Mouse (Mus musculus): ENCODE results near the gene Lsm7.

The Lsm7 gene

DNA sequence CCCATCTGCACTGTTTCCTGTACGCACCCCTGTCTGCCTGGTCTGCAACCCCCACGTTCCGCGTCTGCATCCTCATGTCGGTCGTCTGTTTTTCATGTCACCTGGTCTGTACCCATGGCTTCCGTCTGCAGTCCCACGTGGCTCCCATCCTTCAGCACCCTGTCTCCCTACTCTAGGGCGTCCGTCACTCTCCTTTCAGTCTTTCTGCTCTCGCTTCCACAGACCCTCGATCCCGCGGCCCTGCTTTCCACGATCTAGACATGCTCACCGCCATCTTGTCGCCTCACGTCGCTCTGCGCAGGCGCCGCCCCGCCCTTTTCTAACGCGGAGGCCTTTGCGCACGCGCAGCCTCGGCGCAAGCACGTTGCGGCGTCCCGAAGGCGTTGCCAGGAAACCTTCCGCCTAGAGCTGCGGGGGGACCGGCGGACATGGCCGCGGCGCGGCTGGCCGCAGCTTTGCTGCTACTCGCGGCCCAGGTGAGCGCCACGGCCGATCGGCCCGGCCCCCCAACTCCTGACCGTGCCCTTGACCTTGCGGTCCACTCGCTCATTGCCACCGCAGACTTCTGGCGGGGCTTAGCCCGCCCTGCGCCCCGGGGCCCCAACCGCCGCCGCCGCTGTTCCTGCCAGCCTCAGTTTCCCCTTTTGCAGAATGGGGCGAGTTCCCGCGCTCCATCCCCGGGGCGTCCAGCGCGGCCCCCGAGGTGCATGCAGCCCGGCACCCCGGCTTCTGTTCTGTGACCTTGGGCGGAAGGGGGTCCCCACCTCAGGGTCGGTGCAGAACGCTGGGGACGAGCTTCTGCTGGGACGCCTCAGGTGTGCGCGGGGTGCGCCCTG, at the start of gene Lsm7, which contains the start of gene Sppl2b:
TSS of gene Lsm7 (minus strand) at position 297 of the 836 bp plus-strand sequence.
TSS of gene Sppl2b (plus strand) at position 363 of the 836 bp plus-strand sequence.
- DNase-seq (ENCODE audit: low spot score in 2 of 2), result peak; percentile 98

DNA sequence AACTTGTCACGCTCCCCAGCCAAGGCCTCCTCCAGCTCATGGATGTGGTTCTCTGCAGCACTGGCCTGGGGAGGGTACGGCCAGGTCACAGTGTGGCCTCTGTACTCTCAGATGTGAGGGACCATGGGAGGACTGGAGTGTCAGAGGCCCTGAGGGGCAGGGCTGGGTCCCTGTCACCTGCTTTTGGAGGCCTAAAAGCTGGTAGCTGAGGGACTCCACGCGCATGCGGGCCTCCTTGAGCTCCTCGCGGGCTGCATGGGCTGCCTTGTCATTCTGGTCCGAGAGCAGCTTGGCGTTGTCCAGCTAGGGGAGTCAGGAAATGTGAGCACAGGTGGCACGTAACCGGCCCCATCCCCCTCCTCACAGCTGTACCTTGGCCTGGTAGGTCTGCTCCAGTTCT, 49.7 kb upstream of the Lsm7 start:
- peak in 1 of 2 experiments; percentile 15 for DNase-seq (ENCODE audit: low spot score in 2 of 2)

DNA sequence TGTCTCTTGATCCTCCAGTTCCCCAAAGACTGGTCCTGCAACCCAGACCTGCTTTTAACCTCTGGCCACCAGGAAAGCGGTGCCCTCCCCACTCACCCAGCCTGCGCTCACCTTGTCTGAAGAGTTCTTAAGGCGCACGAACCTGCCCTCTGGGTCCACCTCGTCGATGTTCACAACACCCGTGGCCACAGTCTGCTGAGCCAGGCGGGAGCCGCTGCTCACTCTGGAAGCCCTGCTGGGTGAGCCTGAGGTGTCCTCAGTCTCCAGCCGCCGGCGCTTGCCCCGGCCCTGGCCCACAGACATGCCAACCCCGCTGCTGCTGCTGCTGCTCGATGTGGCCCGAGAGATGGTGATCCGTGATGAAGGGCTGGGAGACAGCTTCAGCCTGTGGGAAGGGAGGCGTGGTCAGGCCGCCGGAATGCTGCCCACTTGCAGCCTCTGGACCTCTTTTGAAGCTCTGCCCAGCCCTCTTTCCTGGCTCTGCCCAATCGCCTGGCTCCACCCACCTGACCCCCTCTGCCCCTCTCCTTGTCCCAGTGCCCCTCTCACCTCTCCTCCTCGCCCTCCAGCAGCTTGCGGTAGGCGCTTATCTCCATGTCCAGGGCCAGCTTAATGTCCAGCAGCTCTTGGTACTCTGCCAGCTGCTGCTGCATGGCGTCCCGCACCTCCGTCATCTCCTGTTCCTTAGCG, 49.1 kb upstream of the Lsm7 start:
- peak in 1 of 2 experiments; percentile 16 for DNase-seq (ENCODE audit: low spot score in 2 of 2)

DNA sequence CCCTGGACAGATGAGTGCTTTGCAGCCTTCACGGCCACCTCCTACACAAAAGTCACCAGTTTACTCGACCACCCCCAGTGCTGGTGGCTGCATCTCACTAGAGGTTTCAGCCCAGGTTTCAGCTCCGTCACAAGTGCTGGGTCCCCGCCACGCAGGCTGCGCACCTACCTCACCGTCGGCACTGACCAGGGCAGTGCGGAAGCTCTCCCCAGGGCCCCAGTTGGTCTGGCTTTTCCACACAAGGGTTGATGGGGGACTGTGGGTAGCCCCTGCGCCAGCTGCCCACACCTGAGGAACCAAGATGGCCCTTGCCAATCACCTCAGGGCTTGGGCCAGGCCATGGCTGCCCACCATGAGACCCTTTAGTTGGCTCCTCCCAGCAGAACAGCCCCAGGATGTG, 48.3 kb upstream of the Lsm7 start:
- DNase-seq (ENCODE audit: low spot score in 2 of 2), result peak in 1 of 2 experiments; percentile 13

DNA sequence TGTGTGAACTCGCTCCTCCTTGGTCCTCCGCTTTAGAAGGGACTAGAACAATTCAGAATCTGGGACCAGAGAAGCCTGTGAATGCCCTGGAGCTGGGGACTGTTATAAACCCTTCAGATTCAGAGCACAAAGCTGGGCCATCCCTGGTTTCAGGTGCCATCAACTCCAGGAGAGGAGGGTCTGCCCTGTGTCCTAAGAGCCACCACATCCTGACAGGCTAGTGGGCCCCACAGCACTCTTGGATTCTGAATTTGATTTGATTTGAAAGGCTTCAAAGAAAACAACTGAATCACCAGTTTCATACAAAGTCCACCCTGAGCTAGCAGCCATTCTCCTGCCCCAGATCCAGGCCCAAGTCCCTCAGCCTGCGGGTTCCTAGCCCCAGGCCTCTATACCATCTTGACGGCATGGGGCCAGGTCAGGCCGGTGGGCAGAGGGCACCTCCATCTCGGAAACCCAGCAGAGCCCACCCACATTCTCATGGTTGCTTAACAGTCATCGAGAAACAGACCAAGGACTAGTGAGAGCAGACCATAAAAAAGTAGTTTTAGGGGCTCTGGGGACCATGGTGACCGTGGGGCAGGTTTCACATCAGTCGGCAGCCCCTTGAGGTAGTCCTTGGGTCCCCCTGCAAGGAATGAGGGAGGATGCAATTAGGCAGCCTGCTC, 47.4 kb upstream of the Lsm7 start:
- DNase-seq (ENCODE audit: low spot score in 2 of 2), result peak in 1 of 2 experiments; percentile 10

DNA sequence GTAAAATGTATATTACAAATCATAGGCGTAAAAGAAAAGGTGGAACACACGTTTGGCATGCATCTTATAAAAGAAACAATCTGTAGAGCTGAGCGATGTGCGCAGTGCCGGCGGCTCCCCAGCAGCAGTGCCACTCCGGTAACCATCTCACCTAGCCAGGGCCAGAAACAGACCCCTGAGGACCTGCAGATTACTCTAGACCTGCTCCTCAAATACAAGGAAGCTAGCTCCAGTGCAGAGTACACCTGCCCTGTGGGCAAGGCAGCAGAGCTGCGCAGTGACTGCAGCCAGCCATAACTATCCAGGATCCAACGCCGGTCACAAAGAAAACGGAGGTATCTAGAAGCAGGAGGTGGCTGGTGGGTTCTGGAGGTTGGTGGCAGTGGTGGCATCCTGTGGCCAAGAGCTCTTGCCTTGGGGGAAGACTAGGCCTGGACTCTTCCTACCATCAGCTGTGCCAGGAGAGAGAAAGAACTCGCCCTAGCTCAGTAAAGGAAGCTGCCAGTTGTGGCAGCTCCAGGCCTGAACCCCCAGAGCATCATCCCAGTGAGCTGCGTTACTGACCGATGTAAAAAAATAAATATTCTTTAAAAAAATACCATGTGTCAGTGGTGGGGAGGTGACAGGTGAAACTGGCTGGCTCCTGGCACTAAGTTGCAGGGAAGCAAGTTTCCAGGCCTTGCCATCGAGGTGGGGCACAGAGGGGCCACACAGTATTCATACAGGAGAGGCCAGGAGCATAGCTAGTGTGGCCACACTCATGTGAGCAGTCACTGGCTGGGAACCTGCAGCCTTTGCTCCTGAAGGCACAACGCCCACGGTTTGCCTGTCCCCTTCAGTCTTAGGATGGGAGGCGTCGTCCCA, 46.6 kb upstream of the Lsm7 start:
- DNase-seq (ENCODE audit: low spot score in 2 of 2), result peak in 1 of 2 experiments; percentile 15

DNA sequence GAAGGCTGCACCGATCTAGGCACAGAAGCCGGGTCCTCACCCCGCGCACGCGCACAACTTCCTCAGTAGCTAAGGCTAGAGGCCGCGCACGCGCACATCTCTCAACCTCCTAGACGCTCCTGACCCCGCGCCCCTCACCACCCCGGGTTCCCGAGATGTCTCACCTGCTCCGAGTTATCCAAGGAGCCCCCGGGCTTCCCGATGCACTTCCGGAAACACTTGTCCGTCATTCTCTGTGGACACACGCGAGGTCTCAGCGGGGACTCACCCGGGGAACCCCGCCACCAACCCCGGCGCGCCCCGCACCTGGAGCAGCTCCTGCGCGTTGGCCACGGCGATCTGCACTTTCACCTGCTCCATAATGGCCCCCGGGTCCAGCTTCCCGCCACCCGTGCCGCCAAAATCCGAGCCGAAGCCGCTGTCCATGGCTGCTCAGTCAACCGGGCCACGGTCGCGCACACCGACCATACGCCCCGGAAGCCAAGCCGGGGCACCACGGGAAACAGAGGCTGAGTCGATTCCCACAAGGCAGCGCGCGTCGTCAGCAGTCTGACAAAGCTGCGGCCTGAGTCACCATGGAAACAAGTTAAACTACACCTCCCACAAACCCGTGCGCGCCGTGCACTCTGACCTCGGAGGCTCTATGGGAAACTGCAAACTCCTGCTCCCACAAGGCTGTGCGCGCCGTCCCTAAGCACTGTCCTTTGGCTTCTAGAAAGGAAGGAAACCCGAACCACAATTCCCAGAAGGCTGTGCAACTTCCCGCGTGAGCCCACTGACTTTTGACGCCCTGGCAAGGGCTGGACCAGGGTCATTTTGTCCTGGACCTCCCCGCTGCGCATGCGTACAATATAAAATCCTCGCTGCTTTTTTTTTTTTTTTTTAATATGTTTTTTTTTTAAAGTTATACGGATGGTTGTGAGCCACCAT, 45.6 kb upstream of the Lsm7 start, which contains the start of gene Timm13:
TSS of gene Timm13 (minus strand) at position 652 of the 930 bp plus-strand sequence.
- DNase-seq (ENCODE audit: low spot score in 2 of 2), result peak; percentile 85 to 97

DNA sequence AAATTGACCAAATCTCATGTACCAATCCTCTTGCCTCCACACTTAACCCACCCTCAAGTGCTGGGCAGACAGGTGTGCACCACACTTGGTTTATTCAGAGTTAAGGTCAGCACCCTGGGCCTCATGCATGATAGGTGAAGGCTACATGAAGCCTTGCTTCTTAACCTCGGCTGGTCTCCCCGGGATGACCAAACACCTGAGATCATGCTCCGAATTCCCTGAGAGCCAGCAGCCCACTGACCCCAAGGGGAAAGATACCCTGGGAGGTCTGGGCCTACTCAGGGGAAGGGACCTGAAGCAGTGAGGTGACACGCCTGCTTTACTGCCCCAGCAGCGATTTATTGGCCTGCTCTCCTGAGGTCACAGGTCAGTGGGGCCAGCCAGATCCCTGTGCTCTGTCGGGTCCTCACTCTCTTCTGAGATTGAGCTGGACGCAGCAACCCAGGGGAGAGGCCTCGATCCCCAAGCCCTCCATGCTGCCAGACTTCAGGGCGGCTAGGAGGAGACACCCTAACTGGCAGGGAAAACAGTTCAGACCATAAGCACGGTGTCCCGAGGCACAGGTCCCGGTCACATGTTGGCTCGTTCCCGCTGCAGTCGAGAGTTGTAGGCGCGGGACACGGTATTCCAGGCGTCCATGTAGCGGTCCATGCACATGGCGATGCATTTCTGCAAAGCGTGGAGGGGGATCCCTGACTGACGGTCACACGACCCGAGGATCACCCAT, 44.7 kb upstream of the Lsm7 start:
- no peak for DNase-seq (ENCODE audit: low spot score in 2 of 2)

DNA sequence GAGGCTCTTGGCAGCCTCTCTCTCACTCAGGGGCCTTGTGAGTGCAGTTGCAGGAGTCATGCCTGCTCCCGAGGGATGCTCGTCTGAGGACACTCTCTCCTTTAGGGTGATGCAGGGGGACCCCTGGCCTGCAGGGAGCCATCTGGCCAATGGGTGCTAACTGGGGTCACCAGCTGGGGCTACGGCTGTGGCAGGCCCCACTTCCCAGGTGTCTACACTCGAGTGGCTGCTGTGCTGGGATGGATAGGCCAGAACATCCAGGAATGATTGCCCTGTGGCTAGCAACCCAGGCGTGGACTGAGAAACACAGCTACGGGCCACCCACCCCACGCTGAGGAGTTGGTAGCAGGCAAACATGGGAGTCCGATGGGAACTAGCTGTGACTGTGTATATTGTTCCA, 44.1 kb upstream of the Lsm7 start:
- no peak for DNase-seq (ENCODE audit: low spot score in 2 of 2)

DNA sequence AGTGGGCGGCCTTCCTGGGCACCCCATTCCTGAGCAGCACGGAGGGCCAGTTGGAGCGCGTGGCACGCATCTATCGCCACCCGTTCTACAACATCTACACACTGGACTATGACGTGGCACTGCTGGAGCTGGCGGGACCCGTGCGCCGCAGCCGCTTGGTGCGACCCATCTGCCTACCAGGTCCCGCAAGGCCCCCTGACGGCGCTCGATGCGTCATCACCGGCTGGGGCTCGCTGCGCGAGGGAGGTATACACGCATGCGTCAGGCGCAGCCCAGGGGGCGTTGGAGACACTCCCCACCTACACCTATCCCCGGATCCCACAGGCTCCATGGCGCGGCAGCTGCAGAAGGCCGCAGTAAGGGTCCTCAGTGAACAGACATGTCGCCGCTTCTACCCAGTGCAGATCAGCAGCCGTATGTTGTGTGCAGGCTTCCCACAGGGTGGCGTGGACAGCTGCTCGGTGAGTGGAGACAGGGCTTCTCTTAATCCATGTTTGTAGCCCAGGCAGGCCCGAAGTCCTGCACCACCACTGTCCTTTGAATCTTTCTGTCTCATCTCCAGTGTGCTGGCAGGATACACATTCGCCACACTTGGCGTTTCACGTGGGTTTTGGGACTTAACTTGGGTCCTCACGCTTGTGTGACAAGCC, 43.0 kb upstream of the Lsm7 start:
- DNase-seq (ENCODE audit: low spot score in 2 of 2), result no peak

DNA sequence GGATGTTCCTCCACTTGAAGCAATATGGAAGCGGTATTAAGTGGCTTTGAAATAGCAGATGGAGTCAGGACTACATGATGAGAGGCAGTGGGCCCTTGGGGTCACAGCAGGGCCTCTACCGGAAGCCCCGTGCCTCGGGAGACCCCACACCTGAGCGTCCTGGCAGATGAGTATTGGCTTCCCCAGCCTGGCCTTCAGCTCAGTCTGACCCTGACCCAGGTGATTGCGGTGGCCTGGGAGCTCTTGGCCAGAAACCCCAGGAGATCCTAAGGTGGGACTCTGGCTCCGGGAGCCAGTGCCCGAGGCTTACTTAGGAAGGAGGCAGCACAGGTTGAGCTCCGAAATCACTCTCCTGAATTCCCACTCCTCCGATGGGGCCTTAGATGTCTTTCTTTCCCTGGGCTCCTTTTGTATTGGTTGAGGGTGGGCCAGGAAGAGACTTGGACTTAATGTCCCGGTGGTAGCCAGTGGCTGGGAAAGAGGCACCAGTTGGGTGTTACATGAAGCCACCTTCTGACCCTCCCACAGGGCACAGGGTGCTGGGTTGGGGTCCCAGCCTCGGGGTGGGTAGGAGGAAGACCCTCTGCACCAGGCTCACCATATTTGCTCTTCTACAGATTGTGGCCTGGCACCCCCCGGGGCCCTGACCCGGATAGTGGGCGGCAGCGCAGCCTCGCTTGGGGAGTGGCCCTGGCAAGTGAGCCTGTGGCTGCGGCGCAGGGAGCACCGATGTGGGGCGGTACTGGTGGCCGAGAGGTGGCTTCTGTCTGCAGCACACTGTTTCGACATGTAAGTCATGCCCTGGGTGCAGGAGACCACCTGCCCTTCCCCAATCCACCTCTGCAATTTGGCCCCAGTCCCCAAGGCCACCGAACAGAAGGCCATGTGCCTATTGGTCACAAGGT, 41.8 kb upstream of the Lsm7 start:
- no peak for DNase-seq (ENCODE audit: low spot score in 2 of 2)

DNA sequence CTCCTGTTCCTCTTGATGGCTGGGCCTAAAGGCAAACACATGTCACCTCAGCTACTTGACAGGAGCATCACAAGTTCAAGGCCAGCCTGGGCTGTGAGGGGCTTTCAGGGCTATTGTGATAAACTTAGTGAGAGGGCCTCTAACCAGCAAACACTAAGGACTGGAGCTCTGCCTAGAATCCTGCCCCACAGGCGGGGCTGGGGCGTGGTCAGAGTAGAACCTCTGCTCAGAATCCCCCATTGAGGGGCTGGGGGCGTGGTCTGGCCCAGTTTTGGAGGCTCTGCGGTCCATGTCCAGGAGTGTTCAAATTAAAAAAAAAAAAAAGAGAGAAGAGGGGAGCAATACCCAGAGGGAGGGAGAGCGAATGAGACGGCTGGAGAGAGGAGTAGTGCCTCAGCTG, 40.7 kb upstream of the Lsm7 start:
- DNase-seq (ENCODE audit: low spot score in 2 of 2), result no peak

DNA sequence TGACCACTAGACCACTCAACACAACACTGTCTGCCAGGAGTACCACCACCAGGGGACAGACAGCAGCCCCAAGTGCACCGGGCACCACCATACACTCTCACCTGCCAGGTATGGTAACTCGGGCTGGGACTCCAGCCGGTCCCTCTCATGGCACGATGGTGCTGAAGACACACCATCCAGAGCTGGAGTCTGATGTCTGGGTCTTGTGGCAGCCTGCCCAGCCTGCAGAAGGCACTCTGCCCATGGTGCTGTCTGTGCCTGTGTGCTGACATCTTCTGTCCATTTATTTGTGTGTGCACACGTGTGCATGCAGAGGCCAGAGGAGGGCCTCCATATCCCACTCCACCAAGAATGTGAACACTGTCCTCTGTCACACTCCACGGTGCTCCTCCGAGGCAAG, 40.1 kb upstream of the Lsm7 start:
- no peak for DNase-seq (ENCODE audit: low spot score in 2 of 2)

DNA sequence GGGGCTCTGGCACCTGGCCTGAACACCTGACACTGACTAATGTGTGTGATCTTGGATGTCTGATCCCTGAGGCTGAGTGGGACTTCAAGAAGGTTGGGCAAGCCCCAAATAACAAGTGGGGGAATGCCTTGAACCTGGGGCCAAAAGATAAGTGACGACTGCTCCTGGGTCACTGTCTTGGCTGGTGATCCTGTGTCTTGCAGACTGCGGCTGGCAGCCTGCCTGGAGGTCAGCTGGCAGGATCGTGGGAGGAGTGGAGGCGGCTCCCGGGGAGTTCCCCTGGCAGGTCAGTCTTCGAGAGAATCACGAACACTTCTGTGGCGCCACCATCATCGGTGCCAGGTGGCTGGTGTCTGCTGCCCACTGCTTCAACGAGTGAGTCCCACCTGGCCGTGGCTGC, 32.2 kb upstream of the Lsm7 start:
- no peak for DNase-seq (ENCODE audit: low spot score in 2 of 2)

DNA sequence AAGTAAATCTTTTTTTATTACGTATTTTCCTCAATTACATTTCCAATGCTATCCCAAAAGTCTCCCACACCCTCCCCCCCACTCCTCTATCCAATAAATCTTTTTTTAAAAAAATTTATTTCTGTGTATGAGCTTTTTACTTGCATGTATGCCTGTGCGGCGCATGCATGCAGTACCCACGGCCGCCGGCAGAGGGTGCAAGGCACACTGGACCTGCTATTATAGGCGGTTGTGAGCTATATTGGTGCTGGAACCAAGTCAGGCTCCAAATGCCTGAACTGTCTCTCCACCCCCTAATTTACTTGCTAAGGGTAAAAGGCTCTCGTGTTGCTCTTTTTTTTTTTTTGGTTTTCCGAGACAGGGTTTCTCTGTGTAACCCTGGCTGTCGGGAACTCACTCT, 26.3 kb upstream of the Lsm7 start:
- DNase-seq (ENCODE audit: low spot score in 2 of 2), result peak; percentile 91 to 92

DNA sequence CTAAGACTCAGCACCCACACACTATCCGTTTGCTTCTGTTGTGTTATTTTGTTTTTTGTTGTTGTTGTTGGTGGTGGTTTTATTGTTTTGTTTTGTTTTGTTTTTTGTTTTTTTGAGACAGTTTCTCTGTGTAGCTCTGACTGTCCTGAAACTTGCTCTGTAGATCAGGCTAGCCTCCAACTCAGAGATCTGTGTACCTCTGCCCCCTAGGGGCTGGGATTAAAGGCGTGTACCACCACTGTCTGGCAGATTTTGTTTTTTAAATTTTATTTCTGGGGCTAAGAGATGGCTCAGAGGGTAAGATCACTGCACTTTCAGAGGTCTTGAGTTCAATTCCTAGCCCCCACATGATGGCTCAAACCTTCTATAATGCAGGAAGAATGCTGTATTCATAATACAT, 25.9 kb upstream of the Lsm7 start:
- no peak for DNase-seq (ENCODE audit: low spot score in 2 of 2)

DNA sequence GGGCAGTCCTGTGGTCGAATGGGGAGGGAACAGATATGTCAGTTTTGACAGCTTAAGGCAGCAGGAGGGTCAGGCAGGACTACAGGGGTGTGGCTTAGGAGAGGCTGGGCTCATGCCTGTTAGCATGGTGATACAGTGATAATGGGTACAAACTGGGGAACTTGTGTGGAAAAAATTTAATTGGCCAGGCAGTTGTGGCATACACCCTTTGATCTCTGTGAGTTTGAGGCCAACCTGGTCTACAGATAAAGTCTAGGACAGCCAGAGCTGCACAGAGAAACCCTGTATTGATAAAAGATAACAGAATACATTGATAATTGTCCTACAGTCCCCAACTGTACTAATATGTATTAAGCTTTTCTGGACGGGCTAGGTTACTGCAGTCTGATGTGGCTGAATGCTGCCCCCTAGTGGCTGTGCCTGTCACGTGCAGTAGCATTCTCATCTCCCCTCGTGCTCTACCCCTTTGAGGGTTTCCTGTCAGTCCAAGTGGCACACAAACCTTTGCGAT, 25.2 kb upstream of the Lsm7 start:
- peak; percentile 82 to 90 for DNase-seq (ENCODE audit: low spot score in 2 of 2)

DNA sequence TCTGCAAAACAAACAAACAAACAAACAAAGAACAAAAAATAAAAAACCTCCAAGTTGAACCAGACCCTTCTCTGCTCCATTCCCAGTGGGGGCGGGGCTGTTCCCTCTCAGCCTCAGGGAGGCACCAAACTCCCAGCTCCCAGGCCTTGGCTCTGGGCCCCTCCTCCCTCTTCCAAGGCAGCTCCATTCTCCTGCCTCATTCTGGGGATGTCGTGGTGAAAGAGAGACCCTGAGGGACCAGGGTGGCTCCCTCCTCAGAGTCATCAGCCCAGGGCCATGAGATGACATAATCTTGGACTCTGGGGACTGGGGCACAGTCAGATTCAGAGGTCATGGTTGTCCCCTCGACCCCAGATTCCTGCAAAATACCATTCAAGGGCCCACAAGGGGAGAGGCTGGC, 21.6 kb upstream of the Lsm7 start:
- no peak for DNase-seq (ENCODE audit: low spot score in 2 of 2)

Measured in spleen, postnatal 10 days (tissue).